Mouse (Mus musculus) ES-CJ7 (cell line): ENCODE measurements around the gene Slx4.

Experiments used
- DNase-seq: peaks from one replicate; pipeline ENCODE4 v3.0.0; 2011; ENCODE audit warnings: low read depth, low spot score

Gene Slx4

DNA sequence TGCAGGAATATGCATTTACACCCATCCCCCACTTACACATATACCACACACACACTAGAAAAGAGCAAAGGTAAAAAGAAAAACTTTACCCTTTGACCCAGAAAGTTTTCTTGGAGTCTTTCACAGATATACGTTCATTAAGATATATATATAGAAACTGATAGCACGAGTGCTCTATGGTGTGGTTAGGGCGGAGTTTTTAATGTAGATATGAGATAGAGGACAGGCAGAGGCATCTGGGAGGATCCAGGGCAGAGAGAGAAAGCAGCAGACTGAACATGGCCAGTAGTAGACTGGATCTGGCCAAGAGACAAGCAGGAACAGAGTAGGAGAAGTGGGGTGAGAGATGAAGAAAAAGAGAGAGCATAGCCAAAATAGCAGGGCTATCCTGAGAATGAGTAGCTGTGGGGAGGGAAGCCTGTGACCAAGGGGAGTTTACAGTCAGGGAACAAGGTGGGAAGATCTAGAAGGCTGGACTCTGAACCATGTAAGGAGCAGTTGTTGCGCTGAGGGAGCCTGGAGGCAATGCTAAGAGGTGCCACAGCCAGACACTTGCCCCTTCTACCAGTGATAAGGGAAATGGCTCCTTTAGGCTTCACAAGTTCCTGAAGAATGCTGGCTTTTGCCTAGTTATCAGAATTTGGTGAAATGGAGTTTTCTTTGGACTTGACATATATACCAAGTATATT lies 9.5 kb upstream of the Slx4 start:
- no peak for DNase-seq

DNA sequence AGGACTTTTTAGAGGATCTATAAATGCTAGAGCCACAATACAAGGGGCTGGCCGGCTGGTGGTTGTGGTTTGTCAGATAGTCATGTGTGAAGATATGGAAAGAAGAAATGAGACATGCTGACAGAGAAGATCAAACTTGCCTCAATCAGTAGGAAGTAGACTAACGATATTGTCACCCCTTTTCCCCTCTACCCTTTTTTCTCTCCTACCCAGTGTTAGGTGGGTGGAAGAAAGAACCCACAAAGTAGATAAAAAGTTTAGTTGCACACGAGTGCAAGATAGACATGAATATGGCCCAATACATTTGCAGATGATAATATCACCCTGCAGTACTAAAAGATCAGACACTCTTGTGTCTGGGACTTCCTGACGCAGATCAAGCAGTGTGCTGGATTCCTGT lies 15.2 kb downstream of the Slx4 start:
- DNase-seq, result no peak

GRCm38 (mm10) chr16:3983146-3983700 lies 20.3 kb downstream of the Slx4 start:
- DNase-seq, result no peak

- DNase-seq, result no peak
These were observed 21.4 kb downstream of the Slx4 start for GRCm38 (mm10) chr16:3982173-3982572.

- DNase-seq, result peak; percentile 42
These were observed 26.9 kb downstream of the Slx4 start for GRCm38 (mm10) chr16:3976712-3977111.

- no peak for DNase-seq
These were observed 27.3 kb downstream of the Slx4 start, which contains the start of gene Nlrc3 for GRCm38 (mm10) chr16:3976251-3976671. Gene Nlrc3 (minus strand): TSS chr16:3976632.

- DNase-seq, result peak; percentile 65
These were observed 27.9 kb downstream of the Slx4 start for GRCm38 (mm10) chr16:3975658-3976057.

DNA sequence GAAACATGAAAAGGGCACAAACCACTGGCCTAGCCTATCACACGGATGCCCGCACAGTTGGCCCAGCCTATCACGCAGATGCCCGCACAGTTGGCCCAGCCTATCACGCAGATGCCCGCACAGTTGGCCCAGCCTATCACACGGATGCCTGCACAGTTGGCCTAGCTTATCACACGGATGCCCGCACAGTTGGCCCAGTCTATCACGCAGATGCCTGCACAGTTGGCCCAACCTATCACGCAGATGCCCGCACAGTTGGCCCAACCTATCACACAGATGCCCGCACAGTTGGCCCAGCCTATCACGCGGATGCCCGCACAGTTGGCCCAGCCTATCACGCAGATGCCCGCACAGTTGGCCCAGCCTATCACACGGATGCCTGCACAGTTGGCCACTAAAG lies 29.1 kb downstream of the Slx4 start:
- peak; percentile 14 for DNase-seq

DNA sequence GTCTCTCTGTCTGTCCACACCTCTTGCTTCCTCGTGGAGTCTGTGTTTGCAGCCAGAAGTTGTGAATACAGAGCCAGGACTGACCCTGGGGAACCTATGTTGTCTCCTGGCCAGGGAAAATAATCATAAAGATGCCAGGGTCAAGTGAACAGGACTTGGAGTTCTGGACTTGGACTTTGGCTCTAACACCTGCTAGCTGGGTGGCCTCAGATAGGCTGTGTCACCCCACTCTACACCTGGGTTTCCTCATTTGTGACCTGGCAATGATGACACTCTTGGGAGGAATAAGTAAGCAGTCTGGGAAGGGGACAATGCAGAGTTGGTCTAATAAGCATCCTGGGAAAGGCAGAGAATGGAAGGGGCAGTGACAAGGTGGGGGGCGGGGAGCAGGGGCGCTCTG lies 38.0 kb downstream of the Slx4 start:
- DNase-seq, result no peak

GRCm38 (mm10) chr16:3964990-3965389 lies 38.6 kb downstream of the Slx4 start:
- DNase-seq, result no peak

DNA sequence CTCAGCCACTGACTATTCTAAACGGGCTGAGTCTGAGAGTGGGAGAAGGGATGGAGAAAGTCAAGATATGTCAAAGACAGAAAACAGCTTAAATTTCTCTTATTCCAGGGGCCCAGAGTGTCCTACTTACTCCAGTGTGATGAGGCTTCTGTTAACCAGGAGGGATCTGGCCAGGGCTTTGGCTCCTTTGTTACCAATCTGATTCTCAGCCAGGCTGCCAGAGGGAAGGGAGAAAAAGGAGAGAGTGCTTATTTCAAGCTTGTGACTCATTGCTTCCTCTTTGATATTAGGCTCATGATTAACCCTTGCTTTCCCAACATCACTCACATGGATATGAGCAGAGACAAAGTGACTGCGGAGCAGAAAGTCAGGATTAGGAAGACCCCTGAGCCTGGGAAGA lies 44.3 kb downstream of the Slx4 start:
- DNase-seq, result no peak

DNA sequence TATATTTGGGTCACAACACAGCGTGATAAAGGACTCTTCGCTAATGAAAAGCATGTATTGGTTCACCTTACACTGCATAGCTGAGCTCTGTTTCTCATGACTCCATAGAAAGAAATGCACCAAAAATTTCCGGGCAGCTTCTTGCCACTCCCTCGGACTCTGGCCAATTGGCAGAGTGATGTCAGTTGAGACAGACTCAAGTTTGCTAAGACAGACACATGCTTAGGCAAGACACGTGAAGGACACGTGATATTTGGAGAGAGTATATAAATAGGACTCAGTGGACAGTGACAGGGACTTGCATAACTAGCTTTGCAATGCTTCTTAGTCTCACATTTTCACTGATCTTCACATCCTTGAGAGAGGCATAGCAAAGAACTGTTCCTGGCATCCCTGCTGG lies 47.2 kb downstream of the Slx4 start:
- DNase-seq, result no peak

DNA sequence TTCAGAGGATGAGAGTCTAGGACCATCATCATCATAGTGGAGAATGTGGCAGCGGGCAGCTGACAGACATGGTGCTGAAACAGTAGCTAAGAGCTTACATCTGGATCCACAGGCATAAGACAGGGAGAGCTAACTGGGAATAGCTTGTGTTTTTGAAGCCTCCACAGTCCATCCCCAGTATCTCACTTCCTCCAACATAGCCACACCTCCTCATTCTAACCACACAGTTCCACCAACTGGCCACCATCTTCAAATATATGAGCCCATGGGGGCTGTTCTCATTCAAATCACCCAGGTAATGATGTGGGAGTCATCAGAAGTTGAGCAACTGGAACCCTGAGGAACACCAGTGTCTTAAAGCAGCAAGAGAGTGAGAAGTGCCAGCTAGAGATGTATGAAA lies 52.4 kb downstream of the Slx4 start:
- no peak for DNase-seq

DNA sequence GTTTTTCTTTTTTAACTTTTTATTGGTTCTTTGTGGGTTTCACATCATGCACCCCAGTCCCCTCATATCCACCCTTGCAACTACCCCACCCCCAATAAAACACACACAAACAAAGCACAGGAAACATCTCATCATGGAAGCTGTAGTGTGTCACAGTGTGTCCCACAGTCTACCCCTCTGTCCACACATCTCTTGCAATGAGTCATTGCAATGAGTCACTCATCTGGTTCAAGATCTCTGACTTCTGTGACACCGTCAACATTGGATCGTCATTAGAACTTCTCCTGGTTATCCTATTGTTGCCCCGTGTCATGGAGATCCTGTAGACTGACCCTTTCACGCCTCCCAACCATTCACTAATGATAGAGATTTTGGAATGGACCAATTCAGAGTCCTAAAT lies 68.9 kb downstream of the Slx4 start:
- DNase-seq, result no peak

- no peak for DNase-seq
These were observed 69.5 kb downstream of the Slx4 start for GRCm38 (mm10) chr16:3934091-3934490.

DNA sequence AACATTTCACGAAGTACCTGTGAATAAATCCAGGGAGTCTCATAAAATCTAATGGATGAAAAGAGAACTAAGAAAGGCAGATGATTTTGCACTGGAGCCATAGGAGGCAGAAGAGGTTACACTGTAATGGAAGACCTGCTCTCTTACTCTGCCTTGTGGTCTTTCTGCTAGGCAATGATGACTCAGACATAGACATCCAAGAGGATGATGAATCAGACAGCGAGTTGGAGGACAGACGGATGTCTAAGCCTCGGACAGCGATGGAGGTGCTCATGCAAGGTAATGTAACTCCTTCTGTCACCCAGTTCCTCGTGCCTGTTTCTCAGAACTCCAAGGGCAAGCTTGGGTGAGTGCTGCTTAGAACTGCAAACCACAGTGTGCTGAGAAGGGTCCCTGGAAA lies 70.0 kb downstream of the Slx4 start:
- no peak for DNase-seq

GRCm38 (mm10) chr16:3929151-3929550 lies 74.4 kb downstream of the Slx4 start:
- no peak for DNase-seq
